Mouse (Mus musculus) liver, embryonic 15.5 days (tissue): Measurements from ENCODE around the gene Pnma5. TPM values are rescaled to one million over a fixed set of nuclear protein-coding genes. Genes with fewer than 3 reads are reported as not detected.

Experiments
- ATAC-seq: fragments of 200-750 bp; cut with Nextera tagmentation; 2 replicates; pipeline ENCODE4 v1.8.0; 2017; ENCODE audit warnings: moderate number of reproducible peaks, mild to moderate bottlenecking, moderate library complexity; ENCODE audit not compliant: insufficient read depth
- H3K27ac ChIP-seq: fragments of 300-500 bp; sonication (generic); replicated peaks from 2 replicates; pipeline ENCODE4 v1.5.1; 2015; ENCODE audit warnings: mild to moderate bottlenecking, inconsistent platforms
- H3K27me3 ChIP-seq: fragments of 300-500 bp; sonication (generic); 2 replicates; pipeline ENCODE4 v1.6.1; 2015; ENCODE audit warnings: mild to moderate bottlenecking, inconsistent platforms
- H3K36me3 ChIP-seq: fragments of 300-500 bp; sonication (generic); replicated peaks from 2 replicates; pipeline ENCODE4 v1.6.1; 2015; ENCODE audit warnings: moderate library complexity, mild to moderate bottlenecking, inconsistent platforms
- H3K4me1 ChIP-seq: fragments of 300-500 bp; sonication (generic); replicated peaks from 2 replicates; pipeline ENCODE4 v1.6.1; 2015; ENCODE audit warnings: inconsistent platforms
- H3K4me2 ChIP-seq: fragments of 300-500 bp; sonication (generic); 2 replicates; pipeline ENCODE4 v1.6.1; 2015; ENCODE audit warnings: moderate library complexity, mild to moderate bottlenecking, inconsistent platforms
- H3K4me3 ChIP-seq: fragments of 300-500 bp; sonication (generic); replicated peaks from 2 replicates; pipeline ENCODE4 v1.5.1; 2015; ENCODE audit warnings: mild to moderate bottlenecking, inconsistent platforms
- H3K9ac ChIP-seq: fragments of 300-500 bp; sonication (generic); 2 replicates; pipeline ENCODE4 v1.6.1; 2015; ENCODE audit warnings: moderate library complexity, mild to moderate bottlenecking, inconsistent platforms
- H3K9me3 ChIP-seq: fragments of 300-500 bp; sonication (generic); replicated peaks from 2 replicates; pipeline ENCODE4 v1.6.1; 2016; ENCODE audit warnings: inconsistent platforms
- WGBS: fragments of 180-500 bp; shearing (Covaris S2); methylation state at CpG from one replicate; pipeline ENCODE4 v1.1.7; 2015; ENCODE audit warnings: mixed read lengths; ENCODE audit not compliant: insufficient replicate concordance; 5-methylcytosine and 5-hydroxymethylcytosine counted together
- polyA plus RNA-seq: library from polyadenylated mRNA; unstranded; fragments of >200 nt; fragmentation: Nextera tagmentation; extraction: Ambion mirVana; gene quantifications from 2 replicates; pipeline ENCODE4 v1.2.1, GENCODE M21; 2015

Gene Pnma5
- polyA plus RNA-seq, 1 experiment from 2014 or later = 0.06 TPM

DNA sequence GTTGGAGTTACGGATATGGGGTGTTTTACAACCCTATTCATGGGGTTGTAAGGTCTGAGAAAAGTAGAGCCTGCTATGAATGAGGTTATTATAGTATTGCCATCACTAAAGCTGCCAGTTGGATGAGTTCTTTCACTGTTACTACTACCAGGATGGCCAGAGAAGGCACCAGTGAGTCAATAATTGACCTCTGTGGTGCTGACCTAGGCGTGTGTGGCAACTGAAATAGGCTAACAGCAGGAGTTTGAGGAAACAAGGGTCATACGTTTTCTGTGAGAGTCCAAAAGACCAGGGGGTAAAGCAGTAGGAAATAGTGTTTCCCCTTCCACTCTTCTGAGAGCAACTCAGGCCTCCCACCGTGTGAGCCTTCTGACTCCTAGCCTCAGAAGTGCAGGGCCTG is 24.1 kb downstream of the Pnma5 start:
- H3K9me3 ChIP-seq = no peaks in the 10 kb centered on the region
- ATAC-seq = no peak
- H3K36me3 ChIP-seq = no peaks in the 10 kb centered on the region
- no peak overlapping the region for H3K27ac ChIP-seq
- no peak overlapping the region for H3K4me2 ChIP-seq
- H3K9ac ChIP-seq = no peak overlapping the region
- no peaks in the 10 kb centered on the region for H3K27me3 ChIP-seq
- no peak overlapping the region for H3K4me3 ChIP-seq
- WGBS = 43% methylated on average over 4 of the region's 4 CpGs
- H3K4me1 ChIP-seq = peaks cover 3% of the 10 kb centered on the region

DNA sequence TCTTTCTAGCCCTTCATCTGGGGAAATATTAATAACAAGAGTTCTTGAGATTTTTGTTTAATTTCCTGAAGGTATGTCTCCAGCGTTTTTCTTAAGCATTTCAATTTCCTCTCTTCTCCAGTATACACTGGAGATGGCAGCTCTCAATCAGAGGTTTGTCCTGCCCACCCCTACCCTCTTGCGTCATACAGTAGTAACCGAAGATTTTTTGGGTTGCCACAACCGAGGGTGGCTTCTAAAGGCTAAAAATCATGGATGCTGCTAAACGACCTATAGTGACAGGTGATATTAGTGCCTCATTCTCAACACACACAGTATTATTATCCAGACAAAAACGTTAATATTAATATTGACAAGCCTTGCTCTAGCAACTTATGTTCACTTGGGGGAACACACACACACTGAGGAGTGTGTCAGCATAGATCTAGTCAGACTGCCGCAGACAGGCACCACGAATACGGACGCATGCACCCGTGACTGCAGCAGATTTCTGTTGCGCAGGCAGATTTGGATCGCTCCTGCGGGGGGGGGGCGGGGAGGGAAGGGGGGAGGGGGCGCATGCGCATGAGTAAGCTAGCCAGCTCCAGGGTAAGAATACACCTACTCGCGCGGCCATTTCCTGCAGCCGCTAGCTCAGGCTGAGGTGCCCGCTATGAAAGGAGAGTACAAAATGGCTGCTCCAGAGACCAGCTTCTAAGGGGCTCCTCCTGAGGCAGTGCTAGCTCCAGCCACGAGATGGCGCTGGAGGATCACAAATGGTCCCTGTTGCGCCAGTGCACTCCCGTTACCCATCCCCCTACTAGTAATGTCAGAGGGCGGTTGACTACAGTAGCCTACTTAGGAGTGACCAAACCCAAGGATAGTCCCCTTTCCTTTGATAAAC is 29.1 kb downstream of the Pnma5 start:
- Histone ChIP-seq H3K4me3 (peak overlapping the region; percentile 46), H3K27ac (peak overlapping the region; percentile 69), H3K27me3 (no peaks in the 10 kb centered on the region), H3K4me1 (peaks cover 31% of the 10 kb centered on the region), H3K9ac (no peak overlapping the region), H3K36me3 (no peaks in the 10 kb centered on the region), H3K9me3 (no peaks in the 10 kb centered on the region), H3K4me2 (peak overlapping the region; percentile 64)
- WGBS = 13% methylated on average over 26 of the region's 27 CpGs
- ATAC-seq = peak; percentile 92

GRCm38 (mm10) chrX:73005678-73006077 is 31.2 kb downstream of the Pnma5 start:
- Histone ChIP-seq H3K4me1 (peaks cover 36% of the 10 kb centered on the region), H3K27ac (peak overlapping the region; percentile 78), H3K4me2 (peak overlapping the region; percentile 44), H3K4me3 (no peak overlapping the region; the same call in 1 of the 2 replicates), H3K27me3 (no peaks in the 10 kb centered on the region; the same call in none of the 2 replicates), H3K9me3 (no peaks in the 10 kb centered on the region), H3K9ac (no peak overlapping the region), H3K36me3 (no peaks in the 10 kb centered on the region)
- peak; percentile 44 for ATAC-seq
- WGBS = 26% methylated on average over 4 of the region's 4 CpGs

- Histone ChIP-seq H3K27me3 (peaks cover 2% of the 10 kb centered on the region), H3K9ac (no peak overlapping the region), H3K36me3 (no peaks in the 10 kb centered on the region), H3K9me3 (no peaks in the 10 kb centered on the region), H3K4me1 (peaks cover 33% of the 10 kb centered on the region), H3K4me3 (peak overlapping the region; percentile 17), H3K27ac (no peak overlapping the region), H3K4me2 (peak overlapping the region; percentile 41)
- peak; percentile 55 for ATAC-seq
- 58% methylated on average over 5 of the region's 5 CpGs for WGBS
Measured at GRCm38 (mm10) chrX:73003110-73003509, 33.8 kb downstream of the Pnma5 start.

- H3K27ac ChIP-seq = no peak overlapping the region
- no peak overlapping the region for H3K4me2 ChIP-seq
- ATAC-seq = no peak
- H3K4me1 ChIP-seq = no peaks in the 10 kb centered on the region
- H3K36me3 ChIP-seq = no peaks in the 10 kb centered on the region
- no peak overlapping the region for H3K4me3 ChIP-seq
- H3K9me3 ChIP-seq = no peaks in the 10 kb centered on the region
- H3K27me3 ChIP-seq = peaks cover 10% of the 10 kb centered on the region
- no peak overlapping the region for H3K9ac ChIP-seq
- 52% methylated on average over 3 of the region's 3 CpGs for WGBS
Measured at GRCm38 (mm10) chrX:72995542-72995941, 41.4 kb downstream of the Pnma5 start.

- Histone ChIP-seq H3K4me2 (no peak overlapping the region), H3K4me3 (no peak overlapping the region), H3K4me1 (no peaks in the 10 kb centered on the region), H3K27me3 (peaks cover 28% of the 10 kb centered on the region), H3K36me3 (no peaks in the 10 kb centered on the region), H3K27ac (no peak overlapping the region), H3K9ac (no peak overlapping the region), H3K9me3 (no peaks in the 10 kb centered on the region)
- WGBS = 35% methylated on average over 5 of the region's 5 CpGs
- no peak for ATAC-seq
Measured at GRCm38 (mm10) chrX:72992291-72992919, 44.5 kb downstream of the Pnma5 start.

GRCm38 (mm10) chrX:72990581-72990980 is 46.3 kb downstream of the Pnma5 start:
- H3K9ac ChIP-seq = no peak overlapping the region
- WGBS = 51% methylated on average over 3 of the region's 3 CpGs
- H3K9me3 ChIP-seq = no peaks in the 10 kb centered on the region
- ATAC-seq = no peak
- H3K4me3 ChIP-seq = no peak overlapping the region
- H3K27ac ChIP-seq = no peak overlapping the region
- no peak overlapping the region for H3K4me2 ChIP-seq
- no peaks in the 10 kb centered on the region for H3K4me1 ChIP-seq
- peaks cover 37% of the 10 kb centered on the region for H3K27me3 ChIP-seq
- H3K36me3 ChIP-seq = no peaks in the 10 kb centered on the region

- no peaks in the 10 kb centered on the region for H3K36me3 ChIP-seq
- no peaks in the 10 kb centered on the region for H3K9me3 ChIP-seq
- no peak overlapping the region for H3K4me3 ChIP-seq
- ATAC-seq = no peak
- H3K4me1 ChIP-seq = no peaks in the 10 kb centered on the region
- H3K27me3 ChIP-seq = peaks cover 43% of the 10 kb centered on the region
- H3K9ac ChIP-seq = no peak overlapping the region
- WGBS = 55% methylated on average over 3 of the region's 3 CpGs
- no peak overlapping the region for H3K27ac ChIP-seq
- H3K4me2 ChIP-seq = no peak overlapping the region
Measured at GRCm38 (mm10) chrX:72988431-72988830, 48.5 kb downstream of the Pnma5 start.

DNA sequence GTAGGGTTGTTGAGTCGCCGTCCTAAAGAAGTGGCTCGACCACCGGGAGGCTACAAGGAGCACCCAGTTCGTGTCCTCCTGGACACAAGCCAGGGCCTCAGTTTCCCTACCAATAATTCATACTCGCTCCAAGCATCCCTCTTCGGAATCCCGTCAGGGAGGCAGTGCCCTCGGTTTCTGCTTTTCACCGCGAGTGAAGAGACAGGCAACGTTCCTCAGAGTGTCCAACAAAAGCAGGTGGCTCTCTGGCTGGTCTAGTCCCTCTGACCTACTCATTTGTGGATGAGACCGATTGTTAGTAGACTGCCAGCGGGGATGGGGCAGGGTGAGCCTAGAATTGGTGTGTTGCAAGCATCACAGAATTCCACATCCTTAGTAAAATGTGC is 49.4 kb downstream of the Pnma5 start:
- H3K4me3 ChIP-seq = peak overlapping the region; percentile 41
- no peak overlapping the region for H3K9ac ChIP-seq
- no peaks in the 10 kb centered on the region for H3K36me3 ChIP-seq
- ATAC-seq = no peak
- H3K27me3 ChIP-seq = peaks cover 43% of the 10 kb centered on the region
- no peaks in the 10 kb centered on the region for H3K4me1 ChIP-seq
- no peak overlapping the region for H3K27ac ChIP-seq
- no peaks in the 10 kb centered on the region for H3K9me3 ChIP-seq
- WGBS = 21% methylated on average over 14 of the region's 14 CpGs
- H3K4me2 ChIP-seq = peak overlapping the region; percentile 64

DNA sequence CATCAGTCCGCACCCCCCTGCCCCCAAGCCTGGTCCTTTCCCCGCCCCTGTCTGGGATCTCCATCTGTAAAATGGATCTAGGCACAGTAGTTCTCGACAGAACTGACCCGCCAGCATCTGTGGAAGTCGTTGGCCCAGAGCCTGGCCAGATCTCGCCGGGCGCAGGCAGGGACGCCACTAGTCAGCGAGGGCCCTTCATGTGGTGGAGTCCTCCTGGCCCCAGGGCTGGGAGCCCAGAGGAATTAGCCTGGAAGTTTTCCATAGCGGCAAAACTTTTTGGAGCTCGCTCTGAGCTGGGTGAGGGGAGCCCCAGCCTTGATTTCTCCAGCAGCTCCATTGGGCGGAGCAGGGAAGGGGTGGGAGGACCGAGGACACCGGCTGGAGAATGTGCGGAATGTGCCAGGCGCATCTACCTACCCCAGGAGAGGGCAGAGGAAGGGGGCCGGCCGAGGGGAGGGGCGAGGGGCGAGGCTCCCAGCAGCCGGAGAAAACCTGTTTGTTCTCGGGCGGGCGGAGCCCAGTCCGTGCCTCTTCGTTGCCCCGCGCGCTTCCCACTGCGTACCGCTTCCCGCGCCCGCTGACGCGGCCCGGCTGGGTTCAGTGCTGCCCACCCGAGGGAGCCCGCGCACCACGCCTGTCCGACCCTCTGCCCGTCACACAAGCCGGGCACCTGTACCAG is 49.9 kb downstream of the Pnma5 start, which contains the start of gene Zfp185:
Gene Zfp185, plus strand, starts transcription at position 499 of the 679 bp plus-strand sequence.
- H3K9ac ChIP-seq = no peak within 1 kb of the TSS
- no peaks in the 10 kb centered on the region for H3K36me3 ChIP-seq
- ATAC-seq = peak; percentile 42
- H3K4me2 ChIP-seq = peak within 1 kb of the TSS; percentile 64
- H3K27ac ChIP-seq = no peak within 1 kb of the TSS
- H3K27me3 ChIP-seq = peaks cover 43% of the 10 kb centered on the region
- 26% methylated on average over 45 of the region's 45 CpGs for whole genome bisulfite sequencing
- no peaks in the 10 kb centered on the region for H3K9me3 ChIP-seq
- no peaks in the 10 kb centered on the region for H3K4me1 ChIP-seq
- peak within 1 kb of the TSS; percentile 41 for H3K4me3 ChIP-seq

GRCm38 (mm10) chrX:72985607-72986006 is 51.3 kb downstream of the Pnma5 start:
- peaks cover 43% of the 10 kb centered on the region for H3K27me3 ChIP-seq
- H3K4me1 ChIP-seq = no peaks in the 10 kb centered on the region
- no peak overlapping the region for H3K9ac ChIP-seq
- no peak overlapping the region for H3K27ac ChIP-seq
- 27% methylated on average over 2 of the region's 2 CpGs for WGBS
- H3K9me3 ChIP-seq = no peaks in the 10 kb centered on the region
- H3K36me3 ChIP-seq = no peaks in the 10 kb centered on the region
- no peak overlapping the region for H3K4me3 ChIP-seq
- ATAC-seq = no peak
- H3K4me2 ChIP-seq = no peak overlapping the region
